Mouse (Mus musculus): ENCODE measurements at regions not wholly inside any gene's neighbourhood (a gene's known extent, or its start where the extent isn't known, plus 50 kb on each side); places are given as distances from the start of the nearest gene placed in this dataset.
A peak's percentile ranks its signal among the peaks of the same experiment; 100 is the strongest.

DNA sequence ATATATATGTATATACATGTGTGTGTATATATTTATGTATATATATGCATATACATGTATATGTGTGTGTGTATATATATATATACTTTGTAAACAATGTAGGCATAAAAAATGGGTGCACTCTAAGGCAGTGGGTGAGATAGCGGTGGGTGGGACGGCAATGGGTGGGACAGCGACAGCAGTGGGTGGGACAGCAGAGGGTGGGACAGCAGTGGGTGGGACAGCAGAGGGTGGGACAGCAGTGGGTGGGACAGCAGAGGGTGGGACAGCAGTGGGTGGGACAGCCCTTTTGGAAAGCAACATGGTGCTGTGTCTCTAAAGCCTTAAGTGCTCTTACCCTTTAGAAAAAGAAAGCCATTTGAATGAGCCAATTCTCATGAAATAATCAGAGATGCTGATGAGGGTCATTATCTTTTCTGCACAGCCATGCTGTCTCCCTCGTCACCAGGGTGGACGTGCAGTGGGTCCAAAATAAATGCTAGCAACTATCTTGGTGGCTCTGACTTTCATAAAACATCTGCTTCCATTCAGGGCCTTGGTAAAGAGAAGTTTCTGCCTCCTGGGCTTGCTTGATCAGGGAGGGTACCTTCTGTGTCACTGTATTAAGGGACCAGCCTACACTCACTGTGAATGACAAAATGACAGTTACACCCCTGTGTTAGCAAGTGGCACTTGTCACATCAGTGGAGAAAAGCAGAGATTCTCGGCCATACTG, 119.3 kb upstream of the Slc44a1 start:
- DNase-seq (ENCODE audit: low read depth, low spot score) = peak; percentile 11

DNA sequence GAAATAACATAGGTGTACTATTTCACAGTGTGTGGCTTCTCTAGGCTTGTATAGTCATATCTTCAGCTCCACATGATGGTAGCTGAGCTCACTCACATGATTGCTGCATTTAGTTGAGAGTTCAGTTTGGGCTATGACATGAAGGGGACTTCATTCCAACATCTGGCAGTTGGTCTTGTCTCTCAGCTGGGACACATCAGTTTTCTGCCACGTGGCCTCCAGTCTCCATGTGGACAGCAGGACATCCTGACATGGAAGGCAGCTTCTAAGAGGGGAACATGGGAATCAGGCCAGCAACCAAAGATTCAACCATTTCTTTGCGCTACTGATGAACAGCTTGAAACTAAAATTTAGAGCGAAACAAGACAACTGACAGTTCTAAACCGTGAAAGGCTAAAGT, 121.2 kb upstream of the Slc44a1 start:
- no peak for DNase-seq (ENCODE audit: low read depth, low spot score)

- DNase-seq (ENCODE audit: low read depth, low spot score) = no peak
Observed at GRCm38 (mm10) chr4:53318181-53318580, 122.0 kb upstream of the Slc44a1 start.

DNA sequence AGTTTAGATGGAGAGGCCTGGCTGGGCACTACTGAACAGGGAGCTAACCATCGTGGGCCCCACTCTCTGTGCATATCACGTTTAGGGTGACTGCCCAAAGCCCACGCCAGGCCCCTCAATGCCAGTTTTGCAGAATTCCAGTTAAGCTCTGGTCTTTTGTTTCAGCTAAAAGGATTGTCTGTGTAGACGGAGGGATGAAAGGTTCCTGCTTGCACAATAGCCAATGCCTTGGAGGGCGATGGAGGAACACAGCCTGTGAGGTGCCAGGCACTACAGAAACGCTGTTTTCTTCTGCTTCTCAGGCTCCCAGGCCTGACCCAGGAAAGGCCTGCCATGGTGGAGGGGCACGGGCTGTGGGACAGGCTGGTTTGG, 122.8 kb upstream of the Slc44a1 start:
- no peak for DNase-seq (ENCODE audit: low read depth, low spot score)

DNA sequence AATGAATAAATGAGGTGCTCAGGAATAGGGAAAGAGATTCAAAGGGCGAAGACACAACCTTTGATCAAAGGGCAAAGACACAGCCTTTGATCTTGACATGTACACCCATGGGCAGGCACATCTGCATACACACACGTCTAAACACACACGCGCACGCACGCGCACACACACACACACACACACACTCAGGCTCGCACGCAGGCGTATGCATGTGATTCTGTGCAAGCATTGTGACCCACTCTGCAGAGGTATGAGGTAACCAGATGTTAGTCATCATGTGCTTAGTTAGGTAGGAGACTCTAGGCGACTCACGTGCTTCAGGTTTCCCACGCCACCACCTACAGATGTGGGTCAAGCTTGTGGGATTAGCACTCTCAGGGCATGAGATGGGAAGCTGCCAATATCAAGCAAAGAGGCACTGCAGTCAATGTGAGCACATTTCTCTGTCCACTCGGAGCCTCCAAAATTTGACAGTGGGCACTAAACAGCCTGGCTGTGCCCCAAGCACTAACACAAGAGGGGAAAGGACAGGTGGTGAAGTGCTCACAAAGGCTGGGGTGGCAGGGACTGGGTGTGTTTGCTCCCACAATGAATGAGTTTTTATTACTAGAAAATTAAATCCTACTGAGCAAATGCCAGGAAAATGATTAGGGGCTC, 123.3 kb upstream of the Slc44a1 start:
- peak; percentile 23 for DNase-seq (ENCODE audit: low read depth, low spot score)

- no peak for DNase-seq (ENCODE audit: low read depth, low spot score)
Observed at GRCm38 (mm10) chr4:53315876-53316762, 124.1 kb upstream of the Slc44a1 start.

- DNase-seq (ENCODE audit: low read depth, low spot score) = no peak
Observed at GRCm38 (mm10) chr4:53315121-53315875, 124.9 kb upstream of the Slc44a1 start.

- no peak for DNase-seq (ENCODE audit: low read depth, low spot score)
Observed at GRCm38 (mm10) chr4:53314076-53314475, 126.1 kb upstream of the Slc44a1 start.

GRCm38 (mm10) chr4:53307121-53307520, 133.1 kb upstream of the Slc44a1 start:
- no peak for DNase-seq (ENCODE audit: low read depth, low spot score)

GRCm38 (mm10) chr4:53304782-53305385, 135.3 kb upstream of the Slc44a1 start:
- DNase-seq (ENCODE audit: low read depth, low spot score) = no peak

DNA sequence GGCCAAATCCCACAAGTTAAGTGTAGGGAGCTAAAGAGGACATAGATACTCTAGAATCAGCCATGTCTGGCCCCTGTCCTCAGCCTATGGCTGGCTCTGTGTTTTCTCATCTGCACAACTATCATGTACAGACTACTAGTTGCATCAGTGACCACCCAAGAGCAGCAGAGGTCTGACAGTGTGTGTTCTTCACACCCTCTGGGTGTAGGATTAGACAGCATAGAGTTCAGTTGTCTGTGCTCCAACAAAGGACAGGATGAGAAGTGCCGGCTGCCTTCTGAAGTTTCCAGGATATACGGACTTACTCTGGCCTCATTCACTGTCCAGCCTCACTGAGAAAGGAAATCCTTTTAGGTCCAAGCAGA, 135.9 kb upstream of the Slc44a1 start:
- DNase-seq (ENCODE audit: low read depth, low spot score) = no peak

GRCm38 (mm10) chr4:53303621-53304289, 136.5 kb upstream of the Slc44a1 start:
- no peak for DNase-seq (ENCODE audit: low read depth, low spot score)

- DNase-seq (ENCODE audit: low read depth, low spot score) = no peak
Observed at GRCm38 (mm10) chr4:53297975-53298374, 138.3 kb upstream of the Abca1 start.

DNA sequence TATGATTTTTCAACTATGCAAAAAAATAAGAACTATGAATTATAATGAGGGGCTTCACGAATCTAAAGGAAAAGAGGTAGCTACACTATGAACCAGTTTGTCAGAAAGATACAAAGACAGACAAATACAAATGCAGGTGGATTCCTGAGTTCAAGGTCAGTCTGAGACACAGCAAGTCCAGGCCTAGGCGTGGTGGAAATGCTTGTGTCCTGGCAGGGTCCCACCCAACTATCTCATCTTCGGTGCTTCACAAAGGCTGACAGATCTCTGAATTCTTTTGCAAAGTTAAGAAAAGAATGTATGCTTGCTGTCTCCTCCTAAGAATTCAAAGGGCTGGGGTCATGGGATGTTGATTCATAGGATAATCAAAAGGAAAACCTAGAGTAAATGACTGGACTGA, 132.9 kb upstream of the Abca1 start:
- DNase-seq (ENCODE audit: low read depth, low spot score) = peak; percentile 69

DNA sequence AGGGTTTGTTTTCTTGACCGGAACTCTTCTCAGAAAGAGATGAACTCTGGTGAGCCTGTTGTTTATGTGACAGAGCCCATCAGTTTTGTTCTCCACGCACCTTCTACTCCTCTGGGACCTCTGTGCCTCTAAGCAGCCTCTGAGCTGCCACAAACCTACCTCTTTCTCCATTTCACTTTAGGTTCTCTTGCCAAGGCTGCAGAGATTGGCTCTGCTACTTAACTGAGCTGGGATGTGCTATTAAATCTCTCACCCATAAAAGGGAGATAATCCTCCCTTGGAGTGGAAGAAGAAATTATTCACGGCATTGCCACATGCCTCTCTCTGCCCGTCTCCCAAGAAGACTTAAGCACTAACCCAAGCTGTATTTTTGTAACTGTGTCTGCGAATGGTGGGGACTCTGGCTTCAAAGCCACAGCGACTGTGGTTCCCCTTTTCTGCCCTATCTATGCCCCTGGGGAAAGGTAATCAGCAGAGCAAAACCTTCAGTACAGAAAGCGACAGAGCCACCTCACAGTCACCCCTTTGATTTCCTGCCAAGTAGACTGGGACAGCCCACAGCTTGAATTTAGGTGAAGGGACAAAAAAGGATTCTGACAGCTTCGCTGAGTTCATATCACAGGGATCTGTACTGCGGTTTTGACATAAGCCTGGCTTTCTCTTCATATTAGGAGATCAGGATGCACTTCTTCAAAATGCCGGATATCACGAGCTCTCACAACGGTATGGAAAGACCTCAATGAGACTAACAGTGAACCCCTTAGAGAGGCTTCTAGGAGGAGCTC, 118.2 kb upstream of the Abca1 start:
- DNase-seq (ENCODE audit: low read depth, low spot score) = no peak

- no peak for DNase-seq (ENCODE audit: low read depth, low spot score)
Observed at GRCm38 (mm10) chr4:53270433-53270832, 110.7 kb upstream of the Abca1 start.

- no peak for DNase-seq (ENCODE audit: low read depth, low spot score)
Observed at GRCm38 (mm10) chr4:53269999-53270398, 110.3 kb upstream of the Abca1 start.

- DNase-seq (ENCODE audit: low read depth, low spot score) = no peak
Observed at GRCm38 (mm10) chr4:53269251-53269842, 109.7 kb upstream of the Abca1 start.

- DNase-seq (ENCODE audit: low read depth, low spot score) = no peak
Observed at GRCm38 (mm10) chr4:53264901-53265300, 105.2 kb upstream of the Abca1 start.

GRCm38 (mm10) chr4:53264501-53264900, 104.8 kb upstream of the Abca1 start:
- no peak for DNase-seq (ENCODE audit: low read depth, low spot score)

Measured in ZHBTc4 (cell line).